In the genomic region with DNA sequence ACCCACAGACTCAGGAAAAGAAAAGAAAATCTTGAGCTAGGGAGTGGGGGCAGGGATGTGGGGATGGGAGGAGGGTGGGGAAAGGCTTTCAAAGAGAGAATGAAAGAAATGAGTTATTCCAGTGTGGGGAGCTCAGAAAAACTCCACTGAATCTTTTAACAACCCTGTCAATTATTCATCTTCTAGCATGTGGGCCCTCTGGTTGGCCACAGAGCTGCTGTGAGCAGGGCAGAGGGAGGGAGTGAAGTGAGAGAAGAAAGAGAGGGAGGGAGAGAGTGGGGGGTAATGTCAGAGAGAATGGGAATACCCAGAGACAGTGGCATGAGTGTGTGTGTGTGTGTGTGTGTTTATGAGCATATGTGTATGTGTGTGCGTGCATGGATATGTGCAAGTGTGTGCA, we compare ENCODE assay signal across 25 mouse cellular contexts. TPM values are rescaled to one million over a fixed set of nuclear protein-coding genes. Genes with fewer than 3 reads are reported as not detected.
DNase-seq lines count a peak whose midpoint lies in the region; ATAC-seq and TF ChIP-seq lines count a peak whose summit lies in the region.
"Had no signal": no experiment of that assay in that cellular context is flagged by ENCODE, and none has a peak within 500 bp of the region (broad histone marks: within the 10 kb centered on the region; RNA-seq: fewer than 3 reads in every experiment).

No protein-coding gene starts in this region.

- H3K27me3 ChIP-seq in kidney, embryonic 15.5 days = 0 out of 2 replicates have a peak, but pooled peaks cover 5% of the 10 kb centered on the region
- H3K27me3 ChIP-seq in forebrain, embryonic 12.5 days = peaks cover 28% of the 10 kb centered on the region; the same call in 1 of the 2 replicates
- H3K27me3 ChIP-seq in forebrain, postnatal 0 days (ENCODE audit: insufficient read depth, low read length) = no peaks in the 10 kb centered on the region
- H3K27me3 ChIP-seq in midbrain, embryonic 16.5 days (ENCODE audit: control insufficient read depth, insufficient read depth, low read depth, low read length) = no peaks in the 10 kb centered on the region
- H3K27me3 ChIP-seq: Patski had no signal

- TF ChIP-seq CTCF in forebrain, postnatal 0 days (IDR thresholded peaks at IDR 0.05; ENCODE audit: low read depth) = no peak
- TF ChIP-seq CTCF in left cerebral cortex, adult 2 months (IDR thresholded peaks at IDR 0.05) = no peak

- no peak overlapping the region for H3K4me2 ChIP-seq in kidney, embryonic 15.5 days
- no peak overlapping the region for H3K4me2 ChIP-seq in forebrain, embryonic 12.5 days
- no peak overlapping the region for H3K4me2 ChIP-seq in forebrain, postnatal 0 days (ENCODE audit: low read depth)
- no peak overlapping the region for H3K4me2 ChIP-seq in midbrain, embryonic 16.5 days (ENCODE audit: low read length)
- H3K4me2 ChIP-seq: embryonic facial prominence, embryonic 13.5 days; heart, embryonic 12.5 days had no signal

- no peaks in the 10 kb centered on the region for H3K36me3 ChIP-seq in kidney, embryonic 15.5 days
- H3K36me3 ChIP-seq in forebrain, embryonic 12.5 days (replicated peaks) = no peaks in the 10 kb centered on the region
- no peaks in the 10 kb centered on the region for H3K36me3 ChIP-seq in forebrain, postnatal 0 days (ENCODE audit: insufficient read depth)
- H3K36me3 ChIP-seq in midbrain, embryonic 16.5 days (ENCODE audit: control insufficient read depth, insufficient read depth, low read length) = no peaks in the 10 kb centered on the region
- H3K36me3 ChIP-seq: embryonic facial prominence, embryonic 13.5 days; heart, embryonic 12.5 days; hindbrain, embryonic 10.5 days had no signal

- intact Hi-C loops in left cerebral cortex, adult 2 months (cut with DNase I) = no loop called here

- DNase-seq in kidney, adult 18-20 months = no peak
- peak; percentile 41 for DNase-seq in forebrain, postnatal 0 days
- DNase-seq in left cerebral cortex, adult 2 months (ENCODE audit: extremely low spot score in 1 of 2, low spot score in 2 of 2) = no peak
- DNase-seq in urinary bladder, adult 18-20 months (ENCODE audit: low spot score in 2 of 2) = no peak
- DNase-seq: adrenal gland, postnatal 36 days; cerebellum, adult 11 months; cerebellum, adult 9-11 months; gastrocnemius, adult 2 months; heart, postnatal 10 days; lung, postnatal 4 days; thymus, adult 18-20 months; thymus, postnatal 4 days had no signal

- no peaks in the 10 kb centered on the region for H3K9me3 ChIP-seq in kidney, embryonic 15.5 days (replicated peaks)
- no peaks in the 10 kb centered on the region for H3K9me3 ChIP-seq in forebrain, embryonic 12.5 days
- no peaks in the 10 kb centered on the region for H3K9me3 ChIP-seq in forebrain, postnatal 0 days (ENCODE audit: low read length)
- no peaks in the 10 kb centered on the region for H3K9me3 ChIP-seq in midbrain, embryonic 16.5 days (replicated peaks; ENCODE audit: control insufficient read depth, low read length, poor library complexity, severe bottlenecking)
- H3K9me3 ChIP-seq: embryonic facial prominence, embryonic 13.5 days; heart, embryonic 12.5 days; hindbrain, embryonic 10.5 days had no signal

- no peak overlapping the region for H3K4me3 ChIP-seq in kidney, embryonic 15.5 days (replicated peaks)
- H3K4me3 ChIP-seq in forebrain, embryonic 12.5 days (replicated peaks) = no peak overlapping the region
- H3K4me3 ChIP-seq in forebrain, postnatal 0 days (ENCODE audit: low read depth, low read length) = no peak overlapping the region
- no peak overlapping the region for H3K4me3 ChIP-seq in midbrain, embryonic 16.5 days (ENCODE audit: low read depth, low read length)
- no peak overlapping the region for H3K4me3 ChIP-seq in left cerebral cortex, adult 2 months
- H3K4me3 ChIP-seq: embryonic facial prominence, embryonic 13.5 days; erythroblast, embryonic 14.5 days; gastrocnemius, adult 2 months; heart, embryonic 12.5 days; hindbrain, embryonic 10.5 days; myocyte had no signal

- 0 out of 2 replicates have a peak, but pooled peaks have one; percentile 30 for ATAC-seq in kidney, embryonic 15.5 days (replicated peaks; ENCODE audit: low FRiP score)
- ATAC-seq in forebrain, embryonic 12.5 days (ENCODE audit: low FRiP score) = no peak
- ATAC-seq in forebrain, postnatal 0 days = peak; percentile 53
- ATAC-seq in midbrain, embryonic 16.5 days = peak; percentile 20; the same call in 1 of the 2 replicates
- ATAC-seq: intestine, postnatal 0 days; Patski had no signal

- H3K9ac ChIP-seq in kidney, embryonic 15.5 days = no peak overlapping the region
- no peak overlapping the region; the same call in 1 of the 2 replicates for H3K9ac ChIP-seq in forebrain, embryonic 12.5 days
- H3K9ac ChIP-seq in forebrain, postnatal 0 days = no peak overlapping the region
- no peak overlapping the region for H3K9ac ChIP-seq in midbrain, embryonic 16.5 days (ENCODE audit: low read depth, low read length)
- H3K9ac ChIP-seq: embryonic facial prominence, embryonic 13.5 days; heart, embryonic 12.5 days had no signal

- WGBS in kidney, embryonic 15.5 days = 94% methylated on average over 1 of the region's 1 CpGs
- WGBS in forebrain, embryonic 12.5 days = 96% methylated on average over 1 of the region's 1 CpGs
- WGBS in forebrain, postnatal 0 days = 73% methylated on average over 1 of the region's 1 CpGs
- WGBS in midbrain, embryonic 16.5 days = 96% methylated on average over 1 of the region's 1 CpGs

- H3K27ac ChIP-seq in kidney, embryonic 15.5 days = no peak overlapping the region
- H3K27ac ChIP-seq in forebrain, embryonic 12.5 days = peak overlapping the region; percentile 79
- peak overlapping the region; percentile 68; the same call in 1 of the 2 replicates for H3K27ac ChIP-seq in forebrain, postnatal 0 days (ENCODE audit: low read depth, low read length)
- H3K27ac ChIP-seq in midbrain, embryonic 16.5 days (ENCODE audit: low read length) = no peak overlapping the region
- H3K27ac ChIP-seq in left cerebral cortex, adult 2 months = no peak overlapping the region; the same call in 1 of the 2 replicates
- H3K27ac ChIP-seq: embryonic facial prominence, embryonic 13.5 days; gastrocnemius, adult 2 months had no signal

- H3K4me1 ChIP-seq in kidney, embryonic 15.5 days = peaks cover 31% of the 10 kb centered on the region
- H3K4me1 ChIP-seq in forebrain, embryonic 12.5 days = peaks cover 69% of the 10 kb centered on the region
- peaks cover 26% of the 10 kb centered on the region for H3K4me1 ChIP-seq in forebrain, postnatal 0 days (ENCODE audit: insufficient read depth)
- H3K4me1 ChIP-seq in midbrain, embryonic 16.5 days (ENCODE audit: control insufficient read depth, insufficient read depth, low read length) = peaks cover 19% of the 10 kb centered on the region

RNA-seq across cellular contexts. Expression of a gene that starts 9.6 kb away (rescaled TPM):
- 28.0 and 29.7 TPM in 2 replicates for polyA plus RNA-seq in kidney, embryonic 15.5 days (2015; fragmentation: Nextera tagmentation; extraction: Ambion mirVana)
- 10.7 and 11.6 TPM in 2 replicates for polyA plus RNA-seq in forebrain, embryonic 12.5 days (2016; fragmentation: Nextera tagmentation; extraction: Ambion mirVana)
- 13.9 and 16.2 TPM in 2 replicates for total RNA-seq in forebrain, postnatal 0 days (2014; rRNA removed)
- polyA plus RNA-seq in forebrain, postnatal 0 days (2015; fragmentation: Nextera tagmentation; extraction: Ambion mirVana) = 9.6 and 11.0 TPM in 2 replicates
- polyA plus RNA-seq in midbrain, embryonic 16.5 days (2015; fragmentation: Nextera tagmentation; extraction: Ambion mirVana) = 8.1 and 9.7 TPM in 2 replicates
- total RNA-seq in left cerebral cortex, adult 2 months (2021) = 1 to 10 TPM; 8.0 to 8.5 TPM
- total RNA-seq: liver, adult 2 months; megakaryocyte-erythroid progenitor cell, adult 5-6 weeks had no signal
- polyA plus RNA-seq: erythroblast, embryonic 14.5 days; liver, adult 2 months; liver, embryonic 16.5 days had no signal

RNA-seq across cellular contexts. Expression of a gene that starts 47.8 kb away (rescaled TPM):
- 15.7 and 46.0 TPM in 2 replicates for polyA plus RNA-seq in kidney, embryonic 15.5 days (2015; fragmentation: Nextera tagmentation; extraction: Ambion mirVana)
- polyA plus RNA-seq in forebrain, embryonic 12.5 days (2016; fragmentation: Nextera tagmentation; extraction: Ambion mirVana) = 0.19 and 0.45 TPM in 2 replicates
- 0.29 and 1.2 TPM in 2 replicates for total RNA-seq in forebrain, postnatal 0 days (2014; rRNA removed)
- 0.77 and 0.88 TPM in 2 replicates for polyA plus RNA-seq in forebrain, postnatal 0 days (2015; fragmentation: Nextera tagmentation; extraction: Ambion mirVana)
- polyA plus RNA-seq in midbrain, embryonic 16.5 days (2015; fragmentation: Nextera tagmentation; extraction: Ambion mirVana) = 0.76 and 1.6 TPM in 2 replicates
- total RNA-seq in left cerebral cortex, adult 2 months (2021) = 1 to 10 TPM; 3.8 to 4.7 TPM
- total RNA-seq: liver, adult 2 months; megakaryocyte-erythroid progenitor cell, adult 5-6 weeks had no signal
- polyA plus RNA-seq: heart, embryonic 12.5 days; hindbrain, embryonic 10.5 days; liver, adult 2 months had no signal

Comparison
In these comparisons a context has a peak if more than half of its experiments do, and no peak if none do; other contexts are left out.
1. H3K27ac ChIP-seq: peak in forebrain, embryonic 12.5 days (single experiment) and forebrain, postnatal 0 days (single experiment); none in kidney, embryonic 15.5 days (single experiment), midbrain, embryonic 16.5 days (single experiment) and left cerebral cortex, adult 2 months (single experiment).